In the genomic region with DNA sequence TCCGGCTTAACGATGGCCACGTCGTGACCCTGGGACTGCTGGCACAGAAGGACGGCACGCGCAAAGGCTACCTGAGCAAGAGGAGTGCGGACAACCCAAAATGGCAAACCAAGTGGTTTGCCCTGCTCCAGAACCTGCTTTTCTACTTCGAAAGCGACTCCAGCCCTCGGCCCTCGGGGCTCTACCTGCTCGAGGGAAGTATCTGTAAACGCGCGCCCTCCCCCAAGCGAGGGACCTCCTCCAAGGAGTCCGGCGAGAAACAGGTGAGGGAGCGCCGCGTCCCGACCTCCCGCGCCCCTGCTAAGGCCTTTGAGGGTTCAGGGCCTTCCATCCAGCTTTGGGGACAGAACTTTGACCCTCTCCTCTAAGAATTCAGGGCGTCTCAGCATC, we compare ENCODE assay signal across 9 mouse cellular contexts. TPM values are rescaled to one million over a fixed set of nuclear protein-coding genes. Genes with fewer than 3 reads are reported as not detected.
DNase-seq lines count a peak whose midpoint lies in the region; ATAC-seq and TF ChIP-seq lines count a peak whose summit lies in the region.
"Had no signal": no experiment of that assay in that cellular context is flagged by ENCODE, and none has a peak within 500 bp of the region (broad histone marks: within the 10 kb centered on the region; RNA-seq: fewer than 3 reads in every experiment).

No protein-coding gene starts in this region.

- no peaks in the 10 kb centered on the region for H3K27me3 ChIP-seq in cerebellum, adult 2 months (ENCODE audit: control insufficient read depth, insufficient read depth, low read length)
- H3K27me3 ChIP-seq in megakaryocyte, embryonic 14.5 days (replicated peaks), result peaks cover 88% of the 10 kb centered on the region
- H3K27me3 ChIP-seq in limb, embryonic 15.5 days, result peaks cover 93% of the 10 kb centered on the region
- peaks cover 26% of the 10 kb centered on the region; the same call in 1 of the 2 replicates for H3K27me3 ChIP-seq in stomach, postnatal 0 days (ENCODE audit: control insufficient read depth, insufficient read depth, low read length)
- peaks cover 16% of the 10 kb centered on the region; the same call in 1 of the 2 replicates for H3K27me3 ChIP-seq in thymus, adult 2 months (ENCODE audit: control insufficient read depth, insufficient read depth, low read length)

- no peak for TF ChIP-seq EP300 in stomach, postnatal 0 days (optimal IDR thresholded peaks at IDR 0.05)

- no peak for TF ChIP-seq POLR2A in cerebellum, adult 2 months (IDR thresholded peaks at IDR 0.05; ENCODE audit: borderline replicate concordance, insufficient read depth, low read length)
- TF ChIP-seq POLR2A in thymus, adult 2 months (IDR thresholded peaks at IDR 0.05; ENCODE audit: control insufficient read depth, extremely low read depth, insufficient read depth, low read length, poor library complexity), result no peak

- H3K4me1 ChIP-seq in cerebellum, adult 2 months (ENCODE audit: control insufficient read depth, insufficient read depth, low read length), result no peaks in the 10 kb centered on the region
- peaks cover 23% of the 10 kb centered on the region for H3K4me1 ChIP-seq in megakaryocyte, embryonic 14.5 days
- peaks cover 30% of the 10 kb centered on the region for H3K4me1 ChIP-seq in limb, embryonic 15.5 days
- H3K4me1 ChIP-seq in stomach, postnatal 0 days (replicated peaks; ENCODE audit: control insufficient read depth, insufficient read depth), result 0 out of 2 replicates have a peak, but pooled peaks cover 7% of the 10 kb centered on the region
- H3K4me1 ChIP-seq in thymus, adult 2 months (replicated peaks; ENCODE audit: control insufficient read depth, insufficient read depth, low read length), result no peaks in the 10 kb centered on the region

- H3K4me2 ChIP-seq in limb, embryonic 15.5 days, result peak overlapping the region; percentile 97
- peak overlapping the region; percentile 83 for H3K4me2 ChIP-seq in stomach, postnatal 0 days (replicated peaks; ENCODE audit: low read depth)

- ATAC-seq in megakaryocyte, adult 5-6 weeks (ENCODE audit: poor library complexity, severe bottlenecking), result no peak
- no peak for ATAC-seq in limb, embryonic 15.5 days (ENCODE audit: insufficient number of reproducible peaks, low FRiP score, low TSS enrichment, low read depth)
- ATAC-seq in stomach, postnatal 0 days (ENCODE audit: low FRiP score, low TSS enrichment), result no peak

- 0 out of 2 replicates have a peak, but pooled peaks cover 3% of the 10 kb centered on the region for H3K9me3 ChIP-seq in megakaryocyte, embryonic 14.5 days
- no peaks in the 10 kb centered on the region for H3K9me3 ChIP-seq in limb, embryonic 15.5 days
- no peaks in the 10 kb centered on the region for H3K9me3 ChIP-seq in stomach, postnatal 0 days (ENCODE audit: control insufficient read depth, low read length)

- TF ChIP-seq CTCF in cerebellum, adult 2 months (IDR thresholded peaks at IDR 0.05; ENCODE audit: borderline replicate concordance, insufficient read depth, low read depth, low read length), result no peak
- no peak for TF ChIP-seq CTCF in stomach, postnatal 0 days (IDR thresholded peaks at IDR 0.05; ENCODE audit: low read depth)
- no peak for TF ChIP-seq CTCF in thymus, adult 2 months (IDR thresholded peaks at IDR 0.05; ENCODE audit: borderline replicate concordance, control insufficient read depth, extremely low read depth, insufficient read depth, low read length, poor library complexity)

- H3K27ac ChIP-seq in cerebellum, adult 2 months (ENCODE audit: insufficient read depth, low read length), result peak overlapping the region; percentile 69
- no peak overlapping the region for H3K27ac ChIP-seq in limb, embryonic 15.5 days
- H3K27ac ChIP-seq in stomach, postnatal 0 days (replicated peaks), result no peak overlapping the region
- no peak overlapping the region for H3K27ac ChIP-seq in thymus, adult 2 months (ENCODE audit: control insufficient read depth, insufficient read depth, low read length)
- H3K27ac ChIP-seq: macrophage had no signal

- WGBS in cerebellum, adult 2 months, result 2% methylated on average over 26 of the region's 26 CpGs
- under 1% methylated on average over 26 of the region's 26 CpGs for WGBS in limb, embryonic 15.5 days
- 2% methylated on average over 26 of the region's 26 CpGs for WGBS in stomach, postnatal 0 days
- 4% methylated on average over 26 of the region's 26 CpGs for WGBS in thymus, adult 2 months

- no peak overlapping the region for H3K9ac ChIP-seq in limb, embryonic 15.5 days
- H3K9ac ChIP-seq in stomach, postnatal 0 days (ENCODE audit: low read length), result no peak overlapping the region

- no peaks in the 10 kb centered on the region for H3K36me3 ChIP-seq in megakaryocyte, embryonic 14.5 days (replicated peaks; ENCODE audit: low read length)
- no peaks in the 10 kb centered on the region for H3K36me3 ChIP-seq in limb, embryonic 15.5 days
- H3K36me3 ChIP-seq in stomach, postnatal 0 days (ENCODE audit: control insufficient read depth, insufficient read depth, low read length), result no peaks in the 10 kb centered on the region
- no peaks in the 10 kb centered on the region for H3K36me3 ChIP-seq in thymus, adult 2 months (ENCODE audit: control insufficient read depth, insufficient read depth, low read length)

- H3K4me3 ChIP-seq in cerebellum, adult 2 months (replicated peaks; ENCODE audit: insufficient read depth, low read depth, low read length), result peak overlapping the region; percentile 72
- H3K4me3 ChIP-seq in megakaryocyte, embryonic 14.5 days (replicated peaks), result peak overlapping the region; percentile 84
- peak overlapping the region; percentile 50 for H3K4me3 ChIP-seq in limb, embryonic 15.5 days
- peak overlapping the region; percentile 46 for H3K4me3 ChIP-seq in stomach, postnatal 0 days (ENCODE audit: low read depth, low read length)
- H3K4me3 ChIP-seq in thymus, adult 2 months (ENCODE audit: control insufficient read depth, insufficient read depth, low read length), result no peak overlapping the region

- peak; percentile 35 to 63 for DNase-seq in cerebellum, adult 2 months
- DNase-seq in cerebellum, adult 11-12 months, result no peak
- peak; percentile 20 for DNase-seq in stomach, postnatal 0 days (ENCODE audit: low spot score)
- DNase-seq in thymus, adult 2 months, result no peak
- no peak for DNase-seq in kidney, adult 8-10 months

RNA-seq across cellular contexts. Expression of gene Rasgrf1, which starts 0.3 kb away (rescaled TPM):
- polyA plus RNA-seq in cerebellum, adult 2 months (2012; rRNA removed), result 168 and 172 TPM in 2 replicates
- polyA plus RNA-seq in megakaryocyte, embryonic 14.5 days (2012; ENCODE audit: insufficient read depth, low replicate concordance), result not detected in 2 replicates
- not detected in 2 replicates for total RNA-seq in megakaryocyte, adult 5-6 weeks (2015)
- total RNA-seq in megakaryocyte, adult 5-6 weeks (2017), result not detected in 2 replicates
- polyA plus RNA-seq in limb, embryonic 15.5 days (2015; fragmentation: Nextera tagmentation; extraction: Ambion mirVana), result 0.46 and 0.58 TPM in 2 replicates
- polyA plus RNA-seq in stomach, postnatal 0 days (2015; fragmentation: Nextera tagmentation; extraction: Ambion mirVana), result 0.13 and 0.22 TPM in 2 replicates
- 0.11 and 0.22 TPM in 2 replicates for polyA plus RNA-seq in thymus, adult 2 months (2012; rRNA removed)
- polyA plus RNA-seq: macrophage had no signal

Comparison
In these comparisons a context has a peak if more than half of its experiments do, and no peak if none do; other contexts are left out.
1. DNase-seq: peak in cerebellum, adult 2 months (2 of 2) and stomach, postnatal 0 days (single experiment); none in cerebellum, adult 11-12 months (single experiment), thymus, adult 2 months (single experiment) and kidney, adult 8-10 months (0 of 2).
2. RNA of gene Rasgrf1, which starts 0.3 kb away (polyA plus RNA-seq): 168 to 172 TPM in cerebellum, adult 2 months; 0.46 to 0.58 TPM in limb, embryonic 15.5 days, 0.11 to 0.22 TPM in thymus, adult 2 months, 0.13 to 0.22 TPM in stomach, postnatal 0 days and not detected in megakaryocyte, embryonic 14.5 days; every median in the first group is over 100 times any median in the second.